Mouse (Mus musculus): ENCODE data around the gene Eya3.
A peak's percentile ranks its signal among the peaks of the same experiment; 100 is the strongest.

The Eya3 gene

GRCm38 (mm10) chr4:132638461-132639190 is at the start of gene Eya3:
Eya3 (plus strand) TSS chr4:132638987.
- peak; percentile 100 for DNase-seq

- no peak for DNase-seq
Observed at GRCm38 (mm10) chr4:132590642-132591041, 48.1 kb upstream of the Eya3 start.

GRCm38 (mm10) chr4:132592958-132593357 is 45.8 kb upstream of the Eya3 start:
- DNase-seq: peak; percentile 96

GRCm38 (mm10) chr4:132594191-132594590 is 44.6 kb upstream of the Eya3 start:
- DNase-seq: peak; percentile 86

GRCm38 (mm10) chr4:132598861-132599260 is 39.9 kb upstream of the Eya3 start:
- DNase-seq: no peak

GRCm38 (mm10) chr4:132599764-132600163 is 39.0 kb upstream of the Eya3 start:
- DNase-seq: no peak

GRCm38 (mm10) chr4:132600465-132600864 is 38.3 kb upstream of the Eya3 start:
- peak; percentile 96 for DNase-seq

GRCm38 (mm10) chr4:132601242-132601641 is 37.5 kb upstream of the Eya3 start:
- peak; percentile 87 for DNase-seq

- no peak for DNase-seq
Observed at GRCm38 (mm10) chr4:132603468-132603867, 35.3 kb upstream of the Eya3 start.

GRCm38 (mm10) chr4:132605816-132606215 is 33.0 kb upstream of the Eya3 start:
- DNase-seq: peak; percentile 94

GRCm38 (mm10) chr4:132608147-132608546 is 30.6 kb upstream of the Eya3 start:
- DNase-seq: peak; percentile 96

- no peak for DNase-seq
Observed at GRCm38 (mm10) chr4:132610301-132610984, 28.3 kb upstream of the Eya3 start.

- no peak for DNase-seq
Observed at GRCm38 (mm10) chr4:132611320-132611719, 27.5 kb upstream of the Eya3 start.

- peak; percentile 96 for DNase-seq
Observed at GRCm38 (mm10) chr4:132617873-132618272, 20.9 kb upstream of the Eya3 start.

GRCm38 (mm10) chr4:132618850-132619375 is 19.9 kb upstream of the Eya3 start:
- DNase-seq: peak; percentile 94

- no peak for DNase-seq
Observed at GRCm38 (mm10) chr4:132620134-132620533, 18.7 kb upstream of the Eya3 start.

- DNase-seq: peak; percentile 51
Observed at GRCm38 (mm10) chr4:132621287-132622068, 17.3 kb upstream of the Eya3 start.

GRCm38 (mm10) chr4:132624034-132624657 is 14.6 kb upstream of the Eya3 start:
- DNase-seq: no peak

- peak; percentile 58 for DNase-seq
Observed at GRCm38 (mm10) chr4:132628830-132629229, 10.0 kb upstream of the Eya3 start.

GRCm38 (mm10) chr4:132635971-132636370 is 2.8 kb upstream of the Eya3 start:
- peak; percentile 76 for DNase-seq

- peak; percentile 70 for DNase-seq
Observed at GRCm38 (mm10) chr4:132636554-132636953, 2.2 kb upstream of the Eya3 start.

- no peak for DNase-seq
Observed at GRCm38 (mm10) chr4:132639191-132639713, 465 bp downstream of the Eya3 start.

Measured in heart, adult 11 months (tissue).